Mouse (Mus musculus): ENCODE results near the gene Fcnb. TPM values are rescaled to one million over a fixed set of nuclear protein-coding genes. Genes with fewer than 3 reads are reported as not detected.

Gene Fcnb
- total RNA-seq (2021), result 1 to 10 TPM in 1 of 2 experiments, under 1 TPM in 1; 0.84 to 2.4 TPM
- long read RNA-seq, experiment 1, partial matches to known transcripts, result 0 of 2 reads
- long read RNA-seq, experiment 1, other reads (novel, unspliced or antisense), result 0 of 2 reads
- long read RNA-seq, experiment 2, result 0 reads

DNA sequence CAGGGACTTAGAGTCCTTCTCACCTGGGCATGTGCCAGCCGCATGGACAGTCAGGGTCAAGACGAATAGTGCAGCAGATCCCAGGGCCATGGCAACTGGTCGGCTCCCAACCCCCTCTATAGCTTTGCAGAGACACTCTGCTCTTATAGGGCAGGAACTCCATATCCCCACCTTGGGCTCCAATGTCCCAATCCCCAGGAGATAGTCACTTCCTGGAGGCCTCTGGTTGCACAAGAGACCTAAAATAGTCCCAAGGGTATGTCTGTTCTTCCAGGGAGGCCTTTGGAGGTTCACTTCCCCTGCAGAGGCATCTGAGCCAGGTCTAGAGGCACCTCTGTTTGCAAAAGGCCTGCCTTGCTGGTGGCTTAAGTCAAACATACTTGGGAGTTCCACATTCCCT lies at the start of gene Fcnb:
Gene Fcnb, minus strand, starts transcription at position 118 of the 400 bp plus-strand sequence.
- no peak for DNase-seq (ENCODE audit: low spot score in 2 of 2)

DNA sequence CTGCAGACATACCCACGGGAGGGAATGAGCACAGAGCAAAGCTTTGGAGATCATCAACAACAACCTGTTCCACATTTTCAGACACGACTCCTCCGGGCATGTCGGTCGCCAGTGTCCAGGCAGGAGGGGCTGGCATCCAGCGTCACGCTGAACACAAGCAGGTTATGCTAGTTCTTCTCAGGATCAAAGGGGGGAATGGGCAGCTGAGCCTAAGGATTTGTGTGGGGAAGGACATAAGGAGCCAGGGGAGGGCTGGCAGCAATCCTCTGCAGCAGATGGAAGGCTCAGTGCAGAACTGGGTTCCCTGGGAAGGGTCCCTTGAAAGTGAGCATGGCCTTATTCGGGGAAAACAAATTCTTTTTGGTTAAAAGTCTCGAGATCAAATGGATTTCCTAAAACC lies 49.1 kb upstream of the Fcnb start:
- no peak for DNase-seq (ENCODE audit: low spot score in 2 of 2)

DNA sequence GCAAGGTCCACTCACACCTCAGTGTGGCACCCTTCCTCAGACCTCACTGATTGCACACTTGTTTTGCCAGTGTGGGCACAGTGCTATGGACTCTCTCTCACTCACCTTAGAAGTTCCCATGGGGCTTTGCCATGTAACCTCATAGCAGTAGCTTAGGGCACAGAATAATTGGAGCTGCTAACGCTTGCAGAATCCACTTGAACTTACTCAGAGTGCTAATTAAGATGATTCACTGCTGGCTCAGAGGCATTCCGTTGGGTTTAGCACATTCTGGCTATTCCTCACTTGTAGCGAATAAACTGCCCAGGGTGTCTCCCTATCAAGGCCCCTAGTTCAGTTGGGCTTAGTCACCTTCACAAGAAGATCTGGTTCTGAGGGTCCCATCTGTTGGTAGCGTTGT lies 47.4 kb upstream of the Fcnb start:
- DNase-seq (ENCODE audit: low spot score in 2 of 2), result no peak

DNA sequence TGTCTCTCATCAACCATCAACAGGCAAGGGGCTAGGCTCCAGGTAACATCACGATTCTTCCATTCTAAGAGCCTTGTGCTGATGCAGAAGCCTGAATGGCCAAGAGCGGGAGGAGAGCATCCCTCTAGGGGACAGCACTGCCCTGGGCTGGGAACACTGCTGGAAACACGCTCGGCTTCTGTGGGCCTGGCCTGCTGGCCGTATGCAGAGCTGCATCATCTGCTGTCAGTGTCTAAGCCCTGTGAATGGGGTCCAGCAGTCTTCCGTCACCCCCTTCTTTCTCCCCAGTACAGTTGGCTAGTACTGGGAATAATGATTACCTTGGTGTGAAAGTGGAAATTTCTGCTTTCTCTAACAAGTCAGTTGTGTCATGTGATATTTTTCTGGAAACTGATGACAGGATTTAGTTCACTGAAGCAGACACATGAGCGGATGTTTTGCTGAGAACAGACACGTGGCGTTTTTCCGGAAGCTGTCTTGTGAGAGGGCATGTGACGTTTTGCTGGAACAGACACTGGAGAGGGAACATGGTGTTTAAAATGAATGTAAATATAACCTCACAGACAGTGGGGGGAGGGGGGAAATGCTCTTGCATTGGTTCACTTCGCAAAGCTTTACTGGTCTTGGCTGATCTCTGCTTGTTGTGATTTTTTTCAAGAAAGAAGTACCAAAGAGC lies 42.2 kb upstream of the Fcnb start:
- no peak for DNase-seq (ENCODE audit: low spot score in 2 of 2)

DNA sequence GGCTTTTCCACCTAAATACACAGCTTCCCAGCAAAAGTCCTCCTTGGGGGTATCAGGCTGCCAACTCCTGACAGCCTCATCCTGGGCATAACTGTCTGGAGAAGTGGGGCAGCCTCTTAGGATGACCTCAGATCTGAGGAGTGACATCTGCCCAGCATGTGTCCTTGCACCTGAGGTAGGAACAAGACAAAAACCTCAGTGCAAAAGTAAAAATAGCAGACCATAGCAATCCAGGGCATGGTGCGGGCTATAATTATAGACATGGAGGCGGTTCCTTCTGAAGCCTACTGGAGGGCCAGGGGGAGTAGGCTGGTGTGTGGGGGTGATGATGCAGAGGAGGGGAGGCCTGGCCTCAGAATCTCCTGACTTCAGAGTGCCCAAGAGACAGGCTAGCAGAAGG lies 39.2 kb upstream of the Fcnb start:
- DNase-seq (ENCODE audit: low spot score in 2 of 2), result no peak

DNA sequence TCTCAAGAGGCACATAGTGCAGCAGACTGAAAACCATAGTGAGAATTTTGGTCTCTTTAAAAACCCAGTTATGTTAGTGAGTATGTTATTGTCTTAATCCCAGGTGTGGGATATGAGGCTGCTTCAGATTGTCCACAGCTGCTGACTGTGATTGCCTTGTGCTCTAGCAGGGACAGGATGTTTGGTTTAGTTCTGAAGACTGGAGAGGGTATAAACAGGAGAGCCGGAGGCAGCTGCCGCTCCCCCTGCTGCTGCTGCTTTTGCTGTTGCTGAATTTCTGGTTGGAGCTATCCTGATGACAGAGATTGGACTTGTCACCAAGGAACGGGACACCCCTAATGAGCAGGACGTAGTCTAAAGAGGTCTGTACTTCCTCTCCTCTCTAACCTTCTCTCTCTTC lies 36.6 kb upstream of the Fcnb start:
- no peak for DNase-seq (ENCODE audit: low spot score in 2 of 2)

DNA sequence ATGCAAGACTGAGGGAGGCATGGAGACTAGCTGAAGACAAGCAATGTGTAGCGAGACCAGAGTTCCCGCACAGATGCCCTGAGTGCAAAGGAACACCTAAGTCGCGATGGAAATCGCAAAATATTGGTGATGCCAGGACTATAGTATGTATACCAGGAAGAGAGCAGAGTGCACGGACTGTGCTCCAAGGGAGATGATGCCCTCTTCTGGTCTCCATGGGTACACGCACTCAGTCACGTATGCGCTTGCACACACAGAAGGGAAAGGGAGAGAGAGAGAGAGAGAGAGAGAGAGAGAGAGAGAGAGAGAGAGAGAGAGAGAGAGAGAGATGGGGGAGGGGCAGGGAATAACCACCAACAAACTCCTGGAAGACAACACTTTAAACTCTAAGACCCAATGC lies 35.7 kb upstream of the Fcnb start:
- DNase-seq (ENCODE audit: low spot score in 2 of 2), result no peak

DNA sequence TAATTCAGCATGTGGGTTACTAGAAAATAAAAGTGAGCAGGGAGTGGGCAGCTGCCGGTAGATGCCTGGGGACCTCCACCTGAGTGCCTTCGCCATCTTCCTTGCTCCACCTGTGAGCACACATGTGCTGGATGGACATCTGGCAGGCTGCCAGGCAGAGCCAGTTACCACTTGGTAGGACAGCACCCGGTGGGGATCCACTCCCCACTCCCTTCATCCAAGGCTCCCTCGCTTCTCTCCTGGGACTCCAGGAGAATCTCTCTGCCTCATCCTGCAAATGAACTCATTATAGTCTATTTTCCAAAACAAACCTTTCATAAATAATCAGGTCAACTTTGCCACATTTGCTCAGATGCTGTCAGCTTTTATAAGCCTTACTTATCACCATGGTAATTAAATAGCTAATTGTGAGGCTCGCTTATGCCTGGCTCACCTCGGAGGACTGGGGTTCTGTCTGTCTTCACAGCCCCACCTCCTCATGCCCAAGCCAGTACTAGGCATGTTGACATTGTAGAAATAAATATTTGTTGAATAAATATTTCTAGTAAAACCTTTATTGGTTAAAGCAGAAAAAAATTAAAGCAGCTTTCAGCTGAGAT lies 33.9 kb upstream of the Fcnb start:
- DNase-seq (ENCODE audit: low spot score in 2 of 2), result no peak

DNA sequence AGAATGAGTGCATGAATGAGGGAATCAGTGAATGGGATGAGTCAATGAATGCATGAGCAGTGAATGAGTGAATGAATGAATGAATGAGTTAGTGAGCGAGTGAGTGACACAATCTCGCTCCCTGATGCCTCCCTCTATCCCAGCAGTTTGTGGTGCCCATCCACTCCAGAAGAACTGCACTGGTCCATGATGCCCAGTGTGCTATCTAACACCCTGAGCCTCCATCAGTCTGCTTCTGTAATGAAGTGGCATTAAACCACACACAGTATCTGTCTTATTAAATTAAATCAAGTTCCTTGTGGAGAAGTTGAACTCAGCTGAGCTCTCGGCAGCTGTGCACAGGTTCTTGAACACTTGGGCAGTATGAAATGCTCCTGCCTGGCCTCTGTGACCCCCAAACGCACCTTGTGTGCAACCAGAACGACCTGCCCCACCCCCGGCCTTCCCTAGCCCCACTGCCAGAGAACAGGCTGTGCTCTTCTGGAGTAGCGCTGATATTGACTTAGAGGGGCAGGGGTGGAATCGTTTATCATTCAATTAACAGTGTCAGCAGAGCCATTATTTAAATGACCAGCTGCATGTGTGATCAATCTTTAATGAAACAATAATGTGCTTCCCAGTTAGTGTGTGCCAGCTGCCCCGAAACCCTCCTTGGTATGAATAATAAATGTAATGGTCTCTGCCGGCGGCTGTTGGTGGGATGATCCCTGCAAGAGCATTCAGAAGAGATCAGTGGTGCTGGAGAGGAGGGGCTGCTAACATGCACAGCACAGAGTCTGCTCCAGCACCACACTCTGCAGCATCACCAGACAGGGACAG lies 33.0 kb upstream of the Fcnb start:
- no peak for DNase-seq (ENCODE audit: low spot score in 2 of 2)

DNA sequence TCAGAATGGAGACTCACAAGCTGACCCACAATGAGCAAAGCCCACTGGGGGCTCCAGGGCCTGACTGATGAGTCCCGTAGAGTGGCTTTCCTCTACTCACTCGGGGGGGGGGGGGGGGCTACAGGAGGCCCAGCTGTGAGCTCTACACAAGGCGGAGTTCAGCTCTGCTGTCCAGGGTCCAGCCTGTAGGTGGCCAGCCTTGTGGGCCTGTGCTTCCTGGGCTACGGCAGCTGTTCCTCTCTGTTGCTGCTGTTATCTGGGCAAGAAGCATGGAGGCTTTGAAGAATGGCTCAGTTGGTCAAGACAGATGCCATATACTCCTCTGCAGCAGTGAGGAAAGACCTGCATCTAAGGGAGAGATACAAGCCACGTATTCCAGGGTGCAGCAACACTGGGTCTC lies 24.1 kb upstream of the Fcnb start:
- DNase-seq (ENCODE audit: low spot score in 2 of 2), result no peak

DNA sequence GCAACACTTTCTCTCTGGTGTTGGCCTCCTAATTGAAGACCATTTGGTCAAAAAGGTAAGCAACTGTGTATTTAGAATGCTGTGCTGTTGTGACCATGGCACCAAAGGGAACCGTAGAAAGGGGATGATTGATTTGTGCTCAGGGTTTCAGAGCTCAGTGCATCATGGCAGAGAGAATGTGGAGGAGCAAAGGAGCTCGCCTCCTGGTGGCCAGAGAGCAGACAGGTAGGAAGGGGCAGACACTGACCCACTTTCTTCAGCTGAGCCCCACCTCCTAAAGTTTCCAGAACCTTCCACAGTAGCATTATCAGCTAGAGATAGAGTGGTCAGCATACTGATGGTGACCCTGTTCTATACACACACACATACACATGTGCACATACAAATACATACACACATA lies 21.3 kb upstream of the Fcnb start:
- no peak for DNase-seq (ENCODE audit: low spot score in 2 of 2)

DNA sequence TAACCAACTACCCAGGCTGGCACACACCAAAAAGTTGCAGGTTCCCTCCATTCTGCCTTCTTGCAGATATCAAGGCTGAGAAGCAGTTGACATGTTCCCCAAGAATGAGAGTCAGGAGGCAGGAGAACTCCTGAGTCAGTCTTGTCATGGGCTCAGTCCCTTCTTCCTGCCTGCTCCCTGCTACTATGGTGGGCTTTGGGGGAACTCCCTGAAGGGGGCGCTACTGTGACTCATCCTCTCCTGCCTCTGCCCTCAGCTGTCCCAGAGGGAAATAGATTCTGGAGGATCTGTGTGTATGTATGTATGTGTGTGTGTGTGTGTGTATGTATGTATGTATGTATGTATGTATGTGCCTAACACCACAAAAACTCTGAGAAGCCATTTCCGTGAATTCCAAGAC lies 19.0 kb upstream of the Fcnb start:
- no peak for DNase-seq (ENCODE audit: low spot score in 2 of 2)

DNA sequence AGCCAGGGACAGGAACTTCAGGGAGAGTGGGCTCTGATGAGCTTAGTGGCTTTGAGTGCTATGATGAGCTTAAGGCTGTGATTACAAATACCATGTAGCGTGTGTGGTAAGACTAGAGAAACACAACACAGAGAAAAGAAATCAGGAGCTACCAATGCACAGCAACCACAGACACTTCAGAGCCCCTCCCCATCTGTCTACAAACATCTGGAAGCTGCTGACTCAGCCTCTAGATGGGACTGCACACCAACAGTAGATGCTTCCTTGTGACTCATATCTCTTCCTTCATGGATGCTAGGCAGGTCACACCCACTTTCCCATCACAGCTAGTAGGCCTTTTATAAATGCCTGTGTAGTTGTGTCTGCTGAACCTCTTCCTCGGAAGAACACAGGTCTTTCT lies 17.2 kb upstream of the Fcnb start:
- no peak for DNase-seq (ENCODE audit: low spot score in 2 of 2)

DNA sequence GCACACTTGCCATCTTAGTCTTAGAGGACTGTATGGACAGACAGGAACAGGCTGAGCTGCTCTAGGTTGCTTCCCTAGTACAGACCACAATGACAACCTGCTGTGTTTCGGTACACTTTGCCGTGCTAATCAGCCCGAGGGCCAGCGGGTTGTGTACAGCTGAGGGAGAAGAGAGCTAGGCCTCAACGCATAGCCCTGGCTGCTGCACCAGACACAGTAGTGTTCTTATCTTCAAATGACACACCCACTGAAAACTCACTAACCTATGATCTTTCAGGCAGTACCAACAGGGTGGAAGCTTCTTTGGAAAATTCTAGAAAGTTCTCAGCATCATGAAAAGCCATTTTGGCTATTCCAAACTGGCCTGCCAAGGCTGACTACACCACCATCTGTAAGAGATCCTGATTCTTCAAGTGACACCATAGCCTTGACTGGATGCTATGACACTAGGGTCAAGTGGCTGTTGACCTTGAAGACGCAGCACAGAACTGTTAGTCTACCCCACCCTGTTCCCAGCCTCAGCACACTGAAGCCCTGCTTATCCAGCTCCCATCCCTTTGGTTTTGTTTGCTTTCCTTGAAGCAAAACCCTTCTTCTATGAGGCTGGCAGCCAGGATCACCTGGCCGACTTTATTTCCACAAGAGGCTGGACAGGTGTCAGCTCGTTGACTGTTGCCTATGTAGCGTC lies 16.3 kb upstream of the Fcnb start:
- no peak for DNase-seq (ENCODE audit: low spot score in 2 of 2)

DNA sequence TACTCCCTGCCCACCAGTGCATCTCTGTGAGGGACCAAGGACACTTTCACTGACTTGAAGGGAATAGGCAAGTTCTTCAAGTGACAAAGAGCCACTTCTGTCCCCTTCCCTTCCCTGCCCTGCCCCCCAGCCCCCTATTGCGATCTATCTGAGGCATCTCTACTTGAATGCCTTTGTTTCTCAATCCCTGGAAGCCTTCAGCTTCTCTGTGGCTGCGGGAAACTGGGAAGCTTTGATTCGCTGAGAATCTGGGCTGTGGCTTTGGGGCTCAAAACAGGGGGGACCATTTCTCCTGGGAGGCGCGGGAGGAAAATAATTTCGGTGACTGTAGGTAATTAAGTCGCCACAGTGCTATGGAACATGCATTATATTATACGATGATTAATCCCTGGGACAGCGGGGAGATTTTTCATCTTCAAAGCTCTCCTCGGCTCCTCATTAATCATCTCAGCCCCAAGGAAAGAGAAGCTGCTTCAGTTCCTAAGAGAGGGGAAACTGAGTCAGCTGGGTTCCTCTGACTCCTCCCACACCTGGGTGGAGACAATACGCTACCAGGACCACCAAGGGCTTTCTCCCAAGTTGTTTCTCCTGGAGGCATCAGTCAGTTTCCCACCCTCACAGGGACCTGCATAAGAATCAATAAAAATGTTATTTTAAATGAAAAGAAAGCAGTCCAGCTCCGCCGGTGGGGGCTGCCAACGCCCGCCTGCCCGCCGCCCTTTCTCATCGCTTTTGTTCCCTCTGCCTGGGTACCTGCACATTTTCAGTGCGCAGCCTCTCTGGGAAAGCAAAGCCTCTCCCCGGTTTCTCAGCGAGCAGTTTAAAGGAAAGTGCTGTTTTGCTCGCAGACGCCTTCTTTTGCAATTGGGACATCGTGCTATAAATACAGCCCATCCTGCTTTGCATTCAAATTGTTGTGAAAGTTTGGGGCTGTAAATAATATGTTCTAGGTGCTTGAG lies 14.1 kb upstream of the Fcnb start:
- DNase-seq (ENCODE audit: low spot score in 2 of 2), result no peak

DNA sequence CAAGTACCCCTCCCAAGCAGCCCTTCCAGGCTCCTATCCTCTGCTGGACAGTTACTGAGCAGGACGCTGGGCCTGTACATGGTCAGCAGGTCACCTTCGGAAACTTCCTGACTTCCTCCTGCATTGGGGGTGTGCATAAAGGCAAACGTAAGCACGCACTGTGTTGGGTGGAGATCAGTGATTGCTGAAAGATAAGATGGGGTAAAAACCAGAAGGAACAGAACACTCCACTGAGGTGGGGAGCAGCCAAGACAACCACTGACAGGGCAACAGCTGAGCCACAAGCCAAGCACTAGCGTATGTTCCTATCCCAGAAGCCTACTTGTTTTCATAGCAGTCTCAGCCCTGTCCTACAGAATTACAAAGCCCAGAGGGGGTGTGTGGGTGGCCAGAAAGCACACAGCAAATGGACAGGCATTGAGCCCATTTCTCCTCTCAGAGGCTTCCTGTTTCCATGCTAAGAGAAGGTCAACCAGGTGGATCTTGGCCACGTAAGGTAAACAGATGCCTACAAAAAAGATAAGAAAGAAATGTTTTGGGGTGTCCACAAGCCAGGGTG lies 12.1 kb upstream of the Fcnb start:
- DNase-seq (ENCODE audit: low spot score in 2 of 2), result no peak

DNA sequence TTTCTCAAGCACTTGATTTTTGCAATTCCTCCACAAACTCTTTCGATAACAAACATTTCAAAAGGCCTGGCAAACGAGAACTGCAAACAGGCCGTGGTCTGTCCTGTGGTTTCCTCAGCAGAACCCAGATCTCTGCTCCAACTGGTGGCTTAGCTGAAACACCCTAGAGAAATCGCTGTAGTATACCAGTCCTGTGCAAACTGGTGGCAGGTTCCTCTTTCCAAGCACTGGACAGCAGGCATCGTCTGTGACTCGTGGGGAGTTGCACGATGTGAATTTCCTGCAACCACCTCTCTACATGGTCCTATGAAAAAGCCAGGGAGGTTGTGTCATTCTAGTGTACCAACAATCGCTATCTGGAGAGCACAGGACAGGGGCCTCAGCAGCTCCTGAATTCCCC lies 7.4 kb upstream of the Fcnb start:
- no peak for DNase-seq (ENCODE audit: low spot score in 2 of 2)

DNA sequence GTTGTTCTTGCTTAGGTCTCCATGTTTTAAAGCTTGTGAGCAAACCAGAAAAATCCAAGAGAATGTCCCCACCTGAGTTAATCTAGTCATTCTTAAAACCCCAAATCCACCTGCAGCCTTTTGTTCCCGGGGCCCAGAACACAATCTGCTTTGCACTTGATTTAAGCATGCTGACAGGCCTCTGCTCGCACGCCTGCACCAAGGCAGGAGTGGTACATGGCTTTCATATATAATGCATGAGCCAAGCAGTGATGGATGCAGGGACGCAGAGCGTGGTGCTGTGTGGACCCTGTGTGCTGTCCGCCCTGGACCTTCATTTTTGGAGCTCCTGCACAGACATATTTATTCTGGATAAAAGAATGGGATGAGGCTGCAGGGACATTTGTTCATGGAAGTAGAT lies 6.4 kb upstream of the Fcnb start:
- DNase-seq (ENCODE audit: low spot score in 2 of 2), result no peak

DNA sequence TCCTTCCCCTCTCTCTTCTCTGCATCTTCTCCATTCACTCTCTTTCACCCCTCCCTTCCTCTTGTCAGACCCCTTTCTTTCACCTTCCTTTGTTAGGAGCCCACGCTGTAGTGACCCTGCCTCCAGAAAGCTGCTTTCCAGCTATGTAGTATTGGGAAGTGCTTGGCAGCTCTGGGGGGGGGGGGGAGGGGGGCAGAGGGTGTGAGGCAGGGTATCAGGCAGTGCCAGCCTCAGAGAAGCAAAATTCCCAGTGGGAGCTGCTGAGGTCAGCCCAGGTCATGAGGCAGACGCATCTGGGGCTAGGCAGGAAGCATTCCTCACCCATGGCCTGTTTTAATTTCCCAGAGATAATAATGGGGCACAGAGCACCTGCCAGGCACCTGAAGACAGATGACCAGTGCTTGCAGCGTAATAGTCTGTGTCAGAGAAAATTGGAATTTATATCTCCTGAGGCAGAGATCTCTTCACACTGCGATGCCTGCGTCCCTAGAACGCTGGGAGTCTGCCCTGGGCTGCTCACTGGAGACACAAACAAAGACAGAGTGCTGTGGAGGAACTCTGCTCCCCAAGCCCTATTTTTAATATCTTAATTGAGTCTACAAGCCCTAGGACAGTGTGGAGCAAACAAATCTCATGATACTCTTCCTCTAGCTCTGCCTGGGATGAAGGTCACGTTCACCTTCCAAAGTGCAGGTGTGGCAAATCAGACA lies 5.8 kb upstream of the Fcnb start:
- no peak for DNase-seq (ENCODE audit: low spot score in 2 of 2)

DNA sequence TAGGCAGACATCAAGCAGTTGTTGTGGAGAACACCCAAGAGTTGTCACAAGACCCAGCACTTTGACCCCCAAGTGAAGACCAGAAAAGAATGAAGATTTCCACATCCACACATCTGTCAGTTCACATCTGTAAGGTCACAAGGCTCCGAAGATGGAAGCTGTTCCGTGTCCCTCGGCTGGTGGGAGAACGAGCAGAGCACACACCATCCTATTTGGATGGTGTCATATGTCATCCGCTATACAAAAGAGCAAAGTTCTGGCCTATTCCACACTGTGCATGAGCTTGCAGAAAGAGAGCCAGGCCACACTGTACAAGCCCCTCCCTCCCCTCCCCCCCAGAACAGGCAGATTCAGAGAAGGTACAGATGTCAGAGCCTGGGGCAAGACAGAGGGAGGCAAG lies 4.4 kb upstream of the Fcnb start:
- DNase-seq (ENCODE audit: low spot score in 2 of 2), result no peak
